Mouse (Mus musculus): ENCODE measurements at regions not wholly inside any gene's neighbourhood (a gene's known extent, or its start where the extent isn't known, plus 50 kb on each side); places are given as distances from the start of the nearest gene placed in this dataset.

- Histone ChIP-seq H3K4me3 (ENCODE audit: insufficient read depth, low read length) (no peak overlapping the region), H3K4me1 (ENCODE audit: control insufficient read depth, insufficient read depth, low read length) (no peaks in the 10 kb centered on the region), H3K27ac (ENCODE audit: insufficient read depth, low read depth, low read length) (no peak overlapping the region)
- TF ChIP-seq CTCF (IDR thresholded peaks at IDR 0.05; ENCODE audit: low read depth, low read length) (no peak), POLR2A (IDR thresholded peaks at IDR 0.05; ENCODE audit: borderline replicate concordance, low read depth, low read length) (no peak)
Measured at GRCm38 (mm10) chr13:111131108-111131507, 123.7 kb upstream of the Actbl2 start.

GRCm38 (mm10) chr13:111136392-111136791 is 118.4 kb upstream of the Actbl2 start:
- H3K4me1 ChIP-seq (ENCODE audit: control insufficient read depth, insufficient read depth, low read length): no peaks in the 10 kb centered on the region
- TF ChIP-seq POLR2A (IDR thresholded peaks at IDR 0.05; ENCODE audit: borderline replicate concordance, low read depth, low read length) (no peak), CTCF (IDR thresholded peaks at IDR 0.05; ENCODE audit: low read depth, low read length) (no peak)
- no peak overlapping the region for H3K27ac ChIP-seq (ENCODE audit: insufficient read depth, low read depth, low read length)
- no peak overlapping the region for H3K4me3 ChIP-seq (ENCODE audit: insufficient read depth, low read length)

GRCm38 (mm10) chr13:111142757-111143420 is 111.9 kb upstream of the Actbl2 start:
- H3K4me1 ChIP-seq (ENCODE audit: control insufficient read depth, insufficient read depth, low read length): no peaks in the 10 kb centered on the region
- no peak overlapping the region for H3K4me3 ChIP-seq (ENCODE audit: insufficient read depth, low read length)
- no peak overlapping the region for H3K27ac ChIP-seq (ENCODE audit: insufficient read depth, low read depth, low read length)
- no peak for TF ChIP-seq CTCF (IDR thresholded peaks at IDR 0.05; ENCODE audit: low read depth, low read length)
- TF ChIP-seq POLR2A (IDR thresholded peaks at IDR 0.05; ENCODE audit: borderline replicate concordance, low read depth, low read length): no peak

GRCm38 (mm10) chr13:111144721-111145120 is 110.1 kb upstream of the Actbl2 start:
- H3K27ac ChIP-seq (ENCODE audit: insufficient read depth, low read depth, low read length): no peak overlapping the region
- no peak overlapping the region for H3K4me3 ChIP-seq (ENCODE audit: insufficient read depth, low read length)
- no peaks in the 10 kb centered on the region for H3K4me1 ChIP-seq (ENCODE audit: control insufficient read depth, insufficient read depth, low read length)
- TF ChIP-seq POLR2A (IDR thresholded peaks at IDR 0.05; ENCODE audit: borderline replicate concordance, low read depth, low read length) (no peak), CTCF (IDR thresholded peaks at IDR 0.05; ENCODE audit: low read depth, low read length) (no peak)

GRCm38 (mm10) chr13:111157921-111158638 is 96.7 kb upstream of the Actbl2 start:
- no peak overlapping the region for H3K27ac ChIP-seq (ENCODE audit: insufficient read depth, low read depth, low read length)
- TF ChIP-seq CTCF (IDR thresholded peaks at IDR 0.05; ENCODE audit: low read depth, low read length) (no peak), POLR2A (IDR thresholded peaks at IDR 0.05; ENCODE audit: borderline replicate concordance, low read depth, low read length) (no peak)
- H3K4me1 ChIP-seq (ENCODE audit: control insufficient read depth, insufficient read depth, low read length): no peaks in the 10 kb centered on the region
- no peak overlapping the region for H3K4me3 ChIP-seq (ENCODE audit: insufficient read depth, low read length)

GRCm38 (mm10) chr13:111159498-111159897 is 95.3 kb upstream of the Actbl2 start:
- TF ChIP-seq CTCF (IDR thresholded peaks at IDR 0.05; ENCODE audit: low read depth, low read length) (no peak), POLR2A (IDR thresholded peaks at IDR 0.05; ENCODE audit: borderline replicate concordance, low read depth, low read length) (no peak)
- Histone ChIP-seq H3K4me1 (ENCODE audit: control insufficient read depth, insufficient read depth, low read length) (no peaks in the 10 kb centered on the region), H3K4me3 (ENCODE audit: insufficient read depth, low read length) (no peak overlapping the region), H3K27ac (ENCODE audit: insufficient read depth, low read depth, low read length) (no peak overlapping the region)

GRCm38 (mm10) chr13:111165538-111165937 is 89.3 kb upstream of the Actbl2 start:
- TF ChIP-seq CTCF (IDR thresholded peaks at IDR 0.05; ENCODE audit: low read depth, low read length) (no peak), POLR2A (IDR thresholded peaks at IDR 0.05; ENCODE audit: borderline replicate concordance, low read depth, low read length) (no peak)
- H3K4me3 ChIP-seq (ENCODE audit: insufficient read depth, low read length): no peak overlapping the region
- H3K4me1 ChIP-seq (ENCODE audit: control insufficient read depth, insufficient read depth, low read length): no peaks in the 10 kb centered on the region
- H3K27ac ChIP-seq (ENCODE audit: insufficient read depth, low read depth, low read length): no peak overlapping the region

GRCm38 (mm10) chr13:111170269-111171165 is 84.3 kb upstream of the Actbl2 start:
- Histone ChIP-seq H3K27ac (ENCODE audit: insufficient read depth, low read depth, low read length) (no peak overlapping the region), H3K4me3 (ENCODE audit: insufficient read depth, low read length) (no peak overlapping the region), H3K4me1 (ENCODE audit: control insufficient read depth, insufficient read depth, low read length) (no peaks in the 10 kb centered on the region)
- TF ChIP-seq CTCF (IDR thresholded peaks at IDR 0.05; ENCODE audit: low read depth, low read length) (no peak), POLR2A (IDR thresholded peaks at IDR 0.05; ENCODE audit: borderline replicate concordance, low read depth, low read length) (no peak)

- no peaks in the 10 kb centered on the region for H3K4me1 ChIP-seq (ENCODE audit: control insufficient read depth, insufficient read depth, low read length)
- no peak overlapping the region for H3K4me3 ChIP-seq (ENCODE audit: insufficient read depth, low read length)
- no peak overlapping the region for H3K27ac ChIP-seq (ENCODE audit: insufficient read depth, low read depth, low read length)
- TF ChIP-seq POLR2A (IDR thresholded peaks at IDR 0.05; ENCODE audit: borderline replicate concordance, low read depth, low read length): no peak
- TF ChIP-seq CTCF (IDR thresholded peaks at IDR 0.05; ENCODE audit: low read depth, low read length): no peak
Measured at GRCm38 (mm10) chr13:111179186-111179585, 75.6 kb upstream of the Actbl2 start.
